Mouse (Mus musculus) mesoderm, embryonic 11.5 days (tissue): ENCODE results near the gene Msln.

Experiments
- DNase-seq: peaks from one replicate; pipeline ENCODE4 v3.0.0-alpha.2; 2012; ENCODE audit warnings: low read depth, low spot score

The Msln gene

GRCm38 (mm10) chr17:25754241-25754640 lies at the start of gene Msln:
TSS of gene Msln (minus strand) at chr17:25754378.
- DNase-seq: no peak

DNA sequence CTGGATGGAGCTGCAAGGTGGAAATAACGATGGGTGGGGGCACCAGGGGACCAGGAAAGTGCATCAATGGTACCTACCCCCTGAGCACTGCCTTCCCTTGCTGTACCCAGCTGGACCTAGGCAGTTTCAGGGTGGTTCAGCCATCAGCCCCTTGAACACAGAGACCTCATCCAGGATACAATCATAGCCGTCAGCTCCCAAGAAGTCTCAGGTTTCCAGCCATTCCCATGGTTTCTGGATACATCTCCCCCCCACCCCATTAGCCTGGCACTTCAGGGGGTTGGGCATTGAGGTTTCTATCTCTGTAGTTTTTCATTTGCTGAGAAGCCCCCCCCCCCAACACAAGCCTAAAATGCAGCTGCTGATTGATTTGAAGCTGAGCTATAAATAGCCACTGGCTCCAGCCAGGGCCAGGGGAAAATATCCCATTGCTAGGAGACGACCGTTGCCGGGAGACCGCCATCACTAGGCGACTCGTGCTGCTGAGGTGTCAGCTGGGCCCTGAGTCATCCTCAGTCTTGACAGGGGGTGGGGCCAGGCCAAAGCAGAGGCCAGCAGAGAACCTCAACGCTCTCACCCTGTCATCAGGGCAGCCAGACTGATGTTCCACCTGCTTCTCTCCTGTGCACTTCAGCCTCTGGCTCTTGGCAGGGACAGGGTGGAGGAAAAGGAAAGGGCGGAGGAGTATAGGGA lies 48.8 kb upstream of the Msln start:
- DNase-seq: peak; percentile 91

DNA sequence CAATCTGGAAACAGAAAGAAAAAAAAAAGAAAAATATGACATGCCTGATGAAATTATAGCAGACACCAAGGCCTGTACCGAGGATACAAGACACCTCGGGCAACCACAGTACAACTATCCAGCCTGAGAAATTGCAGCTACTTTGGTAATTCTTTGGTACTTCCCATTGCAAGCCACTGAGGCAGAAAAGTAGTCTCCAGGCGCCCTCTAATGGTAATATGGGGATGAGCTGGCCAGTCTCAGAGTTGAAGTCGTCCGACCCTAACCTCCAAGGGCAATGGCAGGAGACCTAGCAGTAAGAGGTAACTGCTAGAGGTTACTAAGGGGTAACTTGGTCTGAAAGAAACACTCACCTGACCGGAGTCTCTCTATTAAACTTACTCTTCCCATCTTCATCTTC lies 46.9 kb upstream of the Msln start:
- peak; percentile 80 for DNase-seq

- DNase-seq: peak; percentile 92
Observed at GRCm38 (mm10) chr17:25796951-25797369, 42.8 kb upstream of the Msln start, which contains the start of gene Metrn. TSS of gene Metrn (minus strand) at chr17:25797136.

DNA sequence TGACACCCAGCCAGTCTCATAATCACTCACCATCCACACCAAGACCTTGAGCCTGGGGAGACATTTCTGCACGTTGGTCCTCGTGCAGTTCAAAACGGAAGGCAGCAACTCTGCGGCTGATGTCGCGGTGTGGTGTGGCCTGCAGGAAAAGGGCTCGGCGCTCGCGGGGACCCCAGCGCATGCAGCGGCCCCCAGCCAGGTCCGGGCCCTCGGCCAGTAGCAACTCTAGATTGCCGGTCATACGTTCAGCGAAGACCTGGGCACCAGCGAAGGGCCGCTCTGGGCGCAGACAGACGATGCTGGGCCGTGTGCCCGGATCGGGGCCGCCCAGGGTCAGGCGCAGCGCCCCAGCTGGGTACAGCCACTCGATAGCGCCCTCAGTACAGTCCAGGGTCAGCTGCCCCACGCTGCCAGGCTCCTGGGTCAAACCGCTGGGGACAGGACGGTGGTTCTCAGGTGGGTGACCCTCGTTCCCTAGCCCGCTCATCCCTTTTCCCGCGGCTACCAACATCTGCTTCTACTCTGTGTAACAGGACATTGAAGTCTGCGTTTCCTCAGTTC lies 42.1 kb upstream of the Msln start:
- no peak for DNase-seq

DNA sequence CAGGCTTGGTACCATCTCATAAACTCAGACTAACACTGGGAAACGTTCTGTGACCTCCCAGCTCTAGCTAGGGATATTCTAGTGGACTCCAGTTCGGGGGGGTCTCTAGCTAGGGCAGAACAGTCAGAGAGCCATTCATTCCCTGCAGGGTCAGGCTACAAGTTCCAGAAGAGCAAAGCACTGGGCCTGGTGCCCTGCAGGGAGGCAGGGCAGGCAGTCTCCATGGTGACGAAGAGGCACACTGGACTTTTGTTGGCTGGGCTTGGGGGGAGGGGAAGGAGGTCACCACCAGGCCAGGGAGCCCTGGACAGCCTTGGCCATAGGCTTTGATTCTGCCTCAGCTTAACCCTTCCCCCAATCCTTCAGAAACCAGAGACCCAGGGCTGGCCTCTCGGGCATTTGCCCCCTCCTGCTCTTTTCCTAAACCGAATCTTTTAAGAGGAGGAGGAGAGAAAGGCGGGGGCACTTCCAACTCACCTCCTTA lies 41.5 kb upstream of the Msln start, which contains the start of gene AC134908.4:
Gene AC134908.4 (minus strand): TSS at position 51 of the 484 bp plus-strand sequence.
- peak; percentile 88 for DNase-seq

DNA sequence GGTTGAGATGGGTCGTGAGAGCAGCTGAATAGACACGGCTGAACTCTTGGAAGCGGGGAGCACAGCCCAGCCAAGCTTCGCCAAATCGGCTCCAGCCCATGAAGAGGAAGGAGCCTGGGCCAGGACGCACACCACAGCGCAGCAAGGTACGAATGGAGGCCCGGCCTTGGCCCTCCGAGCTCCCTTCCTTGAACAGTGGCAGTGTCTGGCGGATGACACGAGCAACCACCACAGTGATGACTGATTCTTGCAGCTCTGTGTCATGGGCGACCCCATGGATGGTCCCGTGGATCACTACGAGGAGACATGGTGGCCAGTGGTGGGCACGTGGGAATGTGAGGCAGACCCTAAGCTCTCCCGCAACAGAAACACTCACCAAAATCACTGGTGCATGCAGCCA lies 40.8 kb upstream of the Msln start:
- DNase-seq: no peak

DNA sequence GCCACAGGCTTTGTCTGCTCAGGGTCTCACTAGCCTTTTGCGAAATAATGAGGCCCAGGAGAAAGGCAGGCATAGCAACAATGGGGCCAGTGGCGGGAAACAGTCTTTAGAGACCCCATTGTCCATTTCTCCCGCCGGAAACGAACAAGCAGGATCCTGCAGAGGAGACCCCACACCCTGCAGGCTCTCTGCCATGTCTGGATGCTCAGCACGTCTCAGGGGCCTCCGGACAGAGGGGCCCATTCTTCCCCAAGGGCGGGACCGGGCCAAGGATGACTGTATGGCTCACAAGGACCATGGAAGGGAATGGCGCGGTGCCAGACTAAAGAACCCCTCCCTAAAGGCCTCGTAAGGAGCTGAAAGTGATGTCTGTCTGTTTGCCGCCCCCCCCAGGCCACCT lies 40.0 kb upstream of the Msln start:
- peak; percentile 42 for DNase-seq

DNA sequence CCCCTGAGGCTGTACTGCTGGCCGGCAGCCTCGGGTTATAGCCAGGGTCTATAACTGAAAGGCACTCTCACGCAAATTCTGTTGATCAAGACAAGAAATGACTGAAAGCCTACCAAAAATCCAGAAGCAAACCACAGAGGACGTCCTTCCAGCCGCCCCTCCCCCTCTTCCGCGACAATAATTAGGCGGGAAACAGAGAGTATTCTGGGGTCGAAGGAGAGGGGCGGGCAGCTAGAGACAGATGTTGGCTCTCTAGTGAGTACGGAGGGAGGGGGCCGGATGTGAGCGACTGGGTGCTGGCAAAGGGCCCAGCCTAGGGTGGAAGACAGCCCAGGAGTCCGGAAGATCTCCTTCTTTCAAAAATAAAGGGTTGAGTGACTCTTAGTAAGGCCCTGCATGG lies 38.4 kb upstream of the Msln start, which contains the start of gene Fam173a:
Gene Fam173a (minus strand): TSS at position 287 of the 400 bp plus-strand sequence.
- DNase-seq: peak; percentile 58

DNA sequence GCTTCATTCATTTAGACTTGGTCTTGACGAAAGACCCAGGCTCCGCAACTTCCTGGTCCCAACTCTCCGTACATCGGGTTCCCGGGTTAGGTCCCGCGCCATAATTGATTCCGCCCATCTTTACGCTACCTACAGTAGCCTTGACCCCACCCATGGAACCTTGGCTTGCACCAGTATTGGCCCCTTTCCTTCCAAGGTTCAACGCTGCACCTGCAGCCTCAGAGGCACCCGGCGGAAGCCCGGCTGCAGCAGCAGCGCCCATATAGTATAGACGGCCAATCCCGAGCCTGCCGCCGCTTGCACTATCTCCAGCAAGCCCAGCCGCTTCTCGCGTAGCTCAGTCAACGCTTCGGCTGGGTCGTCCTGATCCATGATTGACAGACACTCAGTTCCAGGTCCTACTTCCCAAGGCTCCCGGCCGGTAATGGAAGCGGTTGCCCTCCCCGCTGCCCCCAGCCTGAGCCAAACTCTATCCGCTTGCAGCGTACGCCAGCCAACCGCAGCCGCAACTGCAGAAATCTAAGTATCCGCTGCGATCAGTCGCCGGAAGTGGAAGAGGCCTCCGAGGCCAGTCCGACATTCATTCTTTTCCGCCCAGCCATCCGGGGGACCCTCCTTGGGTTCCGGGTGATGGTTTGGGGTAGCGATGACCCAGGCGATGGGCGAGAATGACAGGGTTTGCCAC lies 37.8 kb upstream of the Msln start:
- peak; percentile 86 for DNase-seq

- DNase-seq: no peak
Observed at GRCm38 (mm10) chr17:25791320-25791842, 37.2 kb upstream of the Msln start.

- DNase-seq: no peak
Observed at GRCm38 (mm10) chr17:25786781-25787504, 32.8 kb upstream of the Msln start.

GRCm38 (mm10) chr17:25786280-25786679 lies 32.1 kb upstream of the Msln start, which contains the start of gene Ccdc78:
TSS of gene Ccdc78 (plus strand) at chr17:25786580.
- no peak for DNase-seq

DNA sequence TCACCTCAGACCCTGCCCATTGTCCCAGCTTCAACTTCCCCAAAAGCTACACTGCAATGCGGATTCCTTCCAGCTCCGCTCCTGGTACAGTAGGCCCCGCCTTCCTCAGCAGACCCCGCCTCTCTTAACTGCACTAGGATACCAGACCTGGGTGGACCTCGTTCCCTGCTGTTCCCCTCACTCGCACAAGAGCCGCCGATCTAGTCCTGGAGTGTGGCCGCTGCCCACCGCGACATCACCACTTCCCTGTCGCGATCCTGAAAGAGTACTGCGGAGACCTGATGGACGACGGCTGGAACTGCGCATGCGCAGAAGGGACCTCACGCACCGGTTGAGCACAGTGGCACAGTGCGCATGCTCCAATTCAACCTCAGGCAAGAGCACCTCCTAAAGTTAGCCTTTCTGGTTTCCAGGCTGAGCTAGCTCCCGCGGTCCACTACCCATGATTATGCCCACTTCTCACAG lies 31.1 kb upstream of the Msln start, which contains the start of gene Haghl:
Gene Haghl (minus strand): TSS at position 393 of the 465 bp plus-strand sequence.
- peak; percentile 98 for DNase-seq

DNA sequence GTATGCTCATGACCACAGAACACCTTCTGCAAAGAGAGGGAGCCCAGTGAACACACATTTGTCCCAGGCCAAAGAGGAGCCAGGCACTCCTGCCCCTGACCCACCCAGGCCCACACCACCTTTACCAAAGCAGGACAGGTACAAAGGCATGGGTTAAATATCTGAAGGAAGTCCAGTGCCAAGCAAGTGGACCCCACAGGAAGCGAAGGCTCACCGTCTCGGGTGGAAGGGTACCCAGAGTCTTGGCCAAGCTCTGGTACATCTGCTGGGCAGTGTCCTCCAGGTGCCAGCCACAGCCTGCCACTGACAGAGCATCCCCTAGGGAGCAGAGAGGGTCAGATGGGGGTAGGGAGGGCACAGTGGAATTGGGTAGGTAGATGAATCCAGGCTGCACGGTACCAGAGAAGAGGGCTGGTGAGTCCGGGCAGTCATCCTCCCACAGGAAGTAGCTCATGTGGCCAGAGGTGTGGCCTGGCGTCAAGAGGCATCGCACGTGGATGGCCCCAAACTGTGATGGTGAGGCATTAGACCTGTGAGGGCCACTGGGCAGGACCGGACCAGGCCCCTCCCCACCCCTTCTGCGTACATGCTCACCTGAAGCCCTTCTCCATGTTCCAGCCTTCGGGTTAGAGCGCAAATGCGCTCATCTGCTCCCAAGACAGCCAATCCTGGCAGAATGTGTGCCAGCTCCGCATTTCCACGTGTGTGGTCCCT lies 29.8 kb upstream of the Msln start:
- DNase-seq: no peak

DNA sequence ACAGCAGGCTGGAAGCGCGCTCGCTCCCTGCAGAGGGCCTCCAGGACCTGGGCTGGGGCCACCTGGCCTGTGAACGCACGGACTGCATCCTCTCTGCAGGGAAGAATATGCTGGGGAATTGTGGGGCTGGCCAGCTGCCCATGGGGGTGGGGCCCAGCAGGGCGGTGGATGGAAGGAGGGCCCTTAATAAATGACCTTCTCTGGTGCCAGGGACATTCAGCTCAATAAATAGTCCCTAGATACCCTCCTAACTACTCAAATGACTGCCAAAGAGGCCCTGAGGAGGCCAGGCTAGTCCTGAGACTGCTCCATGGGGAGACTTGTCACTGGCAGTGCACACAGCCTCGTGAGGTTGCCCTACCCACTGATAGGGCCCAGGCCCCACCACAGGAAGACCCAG lies 28.9 kb upstream of the Msln start:
- DNase-seq: no peak

DNA sequence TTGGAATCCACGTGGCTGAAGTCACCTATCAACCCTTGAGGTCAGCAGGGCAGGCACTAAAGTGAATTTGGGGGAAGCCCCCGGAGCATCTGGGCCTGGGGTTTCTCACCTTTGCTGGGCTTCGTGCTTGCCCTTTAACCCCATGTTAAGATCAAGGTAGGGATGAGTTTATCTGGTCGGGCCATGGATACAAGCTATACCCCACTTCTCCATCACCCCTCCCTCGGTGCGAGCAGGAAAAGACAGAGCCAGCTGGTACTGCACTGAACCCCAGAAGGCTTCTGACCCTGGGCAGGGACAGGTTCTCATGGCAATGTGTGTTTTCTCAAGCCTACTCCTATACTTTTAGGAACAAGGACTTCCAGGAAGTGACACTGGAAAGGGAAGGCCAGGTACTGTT lies 27.2 kb upstream of the Msln start:
- no peak for DNase-seq

DNA sequence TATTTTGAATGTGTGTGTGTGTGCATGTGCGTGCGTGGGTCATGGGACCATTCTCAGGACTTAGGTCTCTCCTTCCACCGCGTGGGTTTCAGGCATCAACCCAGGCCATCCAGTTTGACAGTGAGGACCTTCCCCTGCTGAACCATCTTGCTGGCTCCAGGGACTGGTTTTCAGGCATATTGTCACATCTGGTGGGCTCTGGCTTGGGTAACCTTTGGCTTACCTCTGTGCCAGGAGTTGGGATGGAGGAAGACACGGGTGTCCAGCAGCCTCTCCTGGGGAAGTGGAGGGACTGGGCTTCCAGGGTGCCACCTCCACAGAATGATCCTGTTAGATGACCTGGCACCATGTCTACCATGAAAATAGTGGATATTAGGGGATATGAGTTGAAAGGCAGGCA lies 23.8 kb upstream of the Msln start:
- DNase-seq: no peak

DNA sequence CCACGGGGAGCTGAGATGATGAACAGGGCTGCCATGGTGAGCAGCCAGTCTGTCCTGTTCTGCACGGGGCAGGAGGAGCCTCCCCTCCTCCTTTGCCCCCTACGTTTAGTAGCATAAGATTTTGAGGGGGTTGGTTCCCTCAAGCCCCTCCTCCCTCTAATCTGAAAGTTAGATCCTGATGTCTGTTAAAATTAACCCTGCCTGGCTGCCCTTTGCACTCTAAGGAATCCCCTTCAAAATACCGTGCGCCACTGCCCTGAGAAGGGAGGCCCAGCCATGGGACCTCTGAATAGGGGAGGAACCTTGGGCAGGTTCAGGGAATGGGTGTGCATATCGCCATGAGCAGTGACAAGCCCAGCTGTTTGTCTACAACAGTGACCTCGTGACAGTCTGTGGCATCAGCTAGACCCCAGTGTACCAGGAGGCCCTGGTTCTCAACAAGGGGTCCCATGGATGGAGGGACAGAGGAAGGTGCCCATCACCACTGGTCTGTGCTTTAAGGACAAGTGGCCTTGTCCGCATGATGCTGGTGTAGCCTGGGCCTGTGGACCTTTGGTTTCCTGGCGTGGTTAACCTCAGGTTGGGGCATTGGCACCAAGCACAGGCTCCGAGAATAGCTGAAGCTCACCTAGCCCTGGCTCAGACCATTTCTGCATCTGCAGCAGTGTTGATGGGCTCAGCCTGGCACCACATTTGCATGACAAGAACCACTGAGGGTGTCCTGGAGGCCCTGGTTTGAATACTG lies 21.3 kb upstream of the Msln start:
- DNase-seq: no peak

- peak; percentile 98 for DNase-seq
Observed at GRCm38 (mm10) chr17:25773549-25774120, 19.5 kb upstream of the Msln start, which contains the start of gene Narfl. TSS of gene Narfl (plus strand) at chr17:25773776.
